Mouse (Mus musculus) thymus, postnatal 36 days (tissue): ENCODE measurements around the gene Ano5.

Source experiments
- DNase-seq, 2 experiments: peaks; one replicate each; pipeline ENCODE4 v3.0.0; 2022; ENCODE audit warnings: mixed read lengths in 2 of 2

Gene Ano5

DNA sequence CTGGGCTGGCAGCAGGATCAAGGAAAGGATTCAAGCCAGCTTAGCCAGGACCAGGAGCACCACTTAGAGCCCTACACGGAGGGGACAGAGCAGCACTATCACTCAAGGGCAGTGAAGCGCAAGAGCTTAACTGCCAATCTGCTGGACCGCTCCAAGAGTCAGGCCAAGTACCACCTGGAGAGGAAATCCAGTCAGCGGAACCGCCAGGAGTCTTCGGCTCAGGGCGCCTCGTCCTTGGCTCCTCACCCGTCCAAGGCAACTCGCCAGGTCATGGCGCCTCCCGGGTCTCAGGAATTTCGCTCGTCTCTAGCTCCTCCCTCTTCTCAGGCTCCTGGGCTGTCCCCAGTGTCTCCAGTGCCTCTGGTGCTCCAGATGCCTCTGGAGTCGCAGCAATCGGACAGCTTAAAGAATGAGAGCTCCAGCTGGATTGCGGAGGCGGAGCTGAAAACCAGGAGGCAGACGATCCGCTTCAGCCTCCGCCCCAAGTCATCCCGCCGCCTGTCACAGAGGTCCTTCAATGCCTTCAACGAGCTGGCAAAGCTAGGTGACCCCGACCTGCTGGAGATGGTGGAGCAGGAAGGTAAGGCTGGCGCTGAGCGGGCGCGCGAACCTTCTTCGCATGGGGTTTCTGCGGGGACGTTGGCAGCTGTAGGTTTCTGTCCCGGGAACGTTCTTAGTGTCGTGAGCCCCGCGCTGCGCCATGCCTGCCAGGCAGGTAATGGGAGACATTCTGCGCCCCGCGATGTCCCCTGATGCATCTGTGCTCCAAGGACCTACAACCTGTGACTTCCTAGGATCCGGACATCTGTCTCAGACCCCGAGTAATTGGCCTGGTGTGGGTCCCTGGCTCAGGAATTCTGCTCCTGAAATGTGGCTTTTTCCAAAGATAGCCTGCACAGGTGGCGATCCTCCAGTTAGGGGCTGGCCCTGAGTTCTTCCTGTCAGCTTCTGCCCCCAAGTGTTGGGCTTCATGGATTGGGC is at the start of gene Ano5:
TSS of gene Ano5 (plus strand) at position 359 of the 981 bp plus-strand sequence.
- DNase-seq = no peak

- DNase-seq = no peak
Measured at GRCm38 (mm10) chr7:51499396-51499795, 11.4 kb upstream of the Ano5 start.

- DNase-seq = no peak
Measured at GRCm38 (mm10) chr7:51503940-51504339, 6.9 kb upstream of the Ano5 start.

GRCm38 (mm10) chr7:51510147-51510546 is 682 bp upstream of the Ano5 start:
- DNase-seq = no peak

GRCm38 (mm10) chr7:51539344-51539743 is 28.5 kb downstream of the Ano5 start:
- no peak for DNase-seq

DNA sequence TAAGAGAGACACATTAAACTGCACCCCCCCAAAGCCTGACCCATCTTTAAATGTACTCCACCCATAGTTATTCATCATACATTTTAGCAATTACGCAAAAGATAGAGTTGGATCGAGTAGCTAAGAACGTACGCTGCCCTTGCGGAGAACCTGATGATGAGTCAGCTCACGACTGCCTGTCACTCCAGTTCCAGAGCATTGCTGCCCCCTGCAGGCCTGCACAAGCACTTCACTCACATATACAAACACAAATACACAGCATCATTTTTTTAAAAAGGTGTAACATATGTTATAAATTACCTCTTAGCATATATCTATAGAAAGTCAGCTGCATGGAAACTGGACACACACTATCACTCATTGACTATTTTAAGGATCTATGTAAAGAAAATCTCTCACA is 29.9 kb downstream of the Ano5 start:
- DNase-seq = no peak

DNA sequence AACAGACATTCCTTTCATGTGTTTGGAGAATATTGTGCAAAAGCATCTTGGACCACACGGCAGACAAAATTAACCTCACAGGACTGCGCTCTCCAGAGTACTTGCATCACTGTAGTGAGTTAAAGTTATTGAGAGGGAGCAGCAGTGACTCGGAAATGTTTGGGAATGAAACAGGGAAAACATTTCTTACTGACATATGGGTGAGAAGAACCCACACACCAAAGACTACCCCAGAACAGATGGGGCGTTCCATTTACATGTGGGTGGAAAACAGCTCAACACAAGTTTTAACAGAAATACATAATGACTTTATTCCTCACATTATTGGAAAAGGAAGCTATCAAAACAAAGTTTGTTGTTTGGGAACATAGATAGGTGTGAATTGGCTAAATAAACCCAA is 89.2 kb downstream of the Ano5 start:
- DNase-seq = no peak

DNA sequence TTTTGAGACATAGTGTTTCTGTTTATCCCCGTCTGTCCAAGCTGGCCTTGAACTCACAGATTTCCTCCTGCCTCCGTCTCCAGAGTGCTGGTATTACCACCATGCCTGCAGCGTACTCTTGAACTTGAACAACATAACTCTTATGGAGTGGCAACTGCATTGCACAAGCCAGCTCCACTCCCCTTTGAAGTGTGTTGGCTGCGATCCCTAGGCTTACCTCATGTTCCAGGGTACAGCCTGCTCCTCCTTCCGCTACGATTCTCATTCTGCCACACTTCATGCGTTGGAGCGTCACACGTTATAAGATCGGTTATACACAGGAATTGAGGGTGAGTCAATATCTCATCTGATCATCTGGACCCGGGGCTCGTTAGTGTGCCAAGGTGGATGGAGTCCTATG is 92.9 kb downstream of the Ano5 start:
- no peak for DNase-seq

GRCm38 (mm10) chr7:51614404-51614803 is 103.6 kb downstream of the Ano5 start:
- no peak for DNase-seq

DNA sequence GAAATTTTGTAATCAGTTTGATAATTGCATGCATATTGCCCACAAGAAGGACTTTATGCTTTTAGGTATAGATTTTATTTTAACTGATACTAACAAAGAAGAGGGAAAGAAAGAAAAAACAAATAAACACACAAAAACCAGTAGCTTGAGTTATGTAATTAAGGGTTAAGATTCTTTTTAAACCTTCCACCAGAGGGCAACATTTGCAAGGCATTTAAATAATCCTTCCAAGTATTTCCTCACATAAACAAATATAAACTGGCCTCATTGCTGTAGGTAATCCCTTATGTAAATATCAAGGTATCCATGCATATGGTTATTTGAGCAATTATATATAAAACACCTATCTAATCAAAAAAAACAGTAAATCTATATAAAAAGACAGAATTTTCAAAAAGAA is 107.1 kb downstream of the Ano5 start:
- no peak for DNase-seq

DNA sequence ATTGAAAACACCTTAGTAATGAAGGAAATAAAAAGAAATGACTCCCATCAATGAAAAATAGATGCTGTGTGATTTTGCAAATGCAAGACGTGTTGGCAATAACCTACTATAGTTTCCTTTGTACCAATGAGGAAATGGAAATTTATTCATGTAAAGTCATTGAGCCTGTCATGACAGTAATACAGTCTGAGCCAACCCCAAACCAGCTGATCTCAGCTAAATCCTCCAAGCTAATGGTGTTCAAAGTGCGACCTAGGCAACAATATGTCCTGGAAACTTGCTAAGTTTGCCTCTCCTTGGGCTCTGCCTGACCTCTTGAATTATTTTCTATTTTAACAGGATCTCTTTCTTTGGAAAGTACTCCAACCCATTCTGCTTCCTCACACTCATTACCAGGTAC is 107.6 kb downstream of the Ano5 start:
- DNase-seq = no peak

DNA sequence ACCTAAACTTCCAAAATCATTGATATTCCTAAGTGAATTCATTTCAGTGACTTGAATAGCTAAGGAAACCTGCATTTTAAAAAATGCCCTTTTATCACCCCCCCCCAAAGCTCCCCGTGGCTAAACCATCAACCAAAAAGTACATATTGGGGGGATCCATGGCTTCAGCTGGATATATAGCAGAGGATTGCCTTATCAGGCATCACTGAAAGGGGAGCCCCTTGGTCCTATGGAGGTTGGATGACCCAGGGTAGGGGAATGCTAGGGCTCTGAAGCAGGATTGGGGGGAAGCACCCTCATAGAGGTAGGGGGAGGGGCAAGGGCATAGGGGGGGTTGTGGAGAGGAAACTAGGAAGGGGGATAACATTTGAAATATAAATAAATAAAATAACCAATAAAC is 109.1 kb downstream of the Ano5 start:
- no peak for DNase-seq

- peak in 1 of 2 experiments; percentile 5 for DNase-seq
Measured at GRCm38 (mm10) chr7:51621694-51622145, 110.9 kb downstream of the Ano5 start, which contains the start of gene Slc17a6. Slc17a6 (plus strand) TSS chr7:51622006.

GRCm38 (mm10) chr7:51622196-51622595 is 111.4 kb downstream of the Ano5 start:
- no peak for DNase-seq

DNA sequence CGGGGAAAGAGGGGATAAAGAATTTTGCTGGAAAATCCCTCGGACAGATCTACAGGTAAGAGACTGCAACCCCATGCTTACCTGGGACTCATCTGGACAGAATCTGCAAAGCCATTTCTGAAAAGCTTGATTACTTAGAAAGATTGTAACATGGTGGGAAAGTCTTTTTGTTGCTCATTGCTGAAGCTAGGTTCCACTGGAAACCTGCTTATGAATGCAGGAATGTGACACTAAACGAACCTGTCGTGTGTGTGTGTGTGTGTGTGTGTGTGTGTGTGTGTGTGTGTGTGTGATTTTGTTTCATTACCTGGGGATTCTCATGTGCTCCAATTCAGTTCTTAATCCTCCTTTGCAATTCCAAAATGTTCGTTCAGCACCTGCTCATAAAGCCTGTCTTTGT is 111.8 kb downstream of the Ano5 start:
- DNase-seq = no peak

- DNase-seq = no peak
Measured at GRCm38 (mm10) chr7:51624336-51624897, 113.6 kb downstream of the Ano5 start.

DNA sequence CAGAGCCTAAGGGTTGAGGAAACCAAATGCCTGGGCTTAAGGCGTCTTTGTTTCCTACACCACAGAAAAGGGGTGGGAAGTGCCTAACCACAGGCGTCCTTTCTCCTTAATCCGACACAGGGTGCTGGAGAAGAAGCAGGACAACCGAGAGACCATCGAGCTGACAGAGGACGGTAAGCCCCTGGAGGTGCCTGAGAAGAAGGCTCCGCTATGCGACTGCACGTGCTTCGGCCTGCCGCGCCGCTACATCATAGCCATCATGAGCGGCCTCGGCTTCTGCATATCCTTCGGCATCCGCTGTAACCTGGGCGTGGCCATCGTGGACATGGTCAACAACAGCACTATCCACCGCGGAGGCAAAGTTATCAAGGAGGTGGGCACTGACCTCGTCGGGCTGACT is 114.3 kb downstream of the Ano5 start:
- no peak for DNase-seq

DNA sequence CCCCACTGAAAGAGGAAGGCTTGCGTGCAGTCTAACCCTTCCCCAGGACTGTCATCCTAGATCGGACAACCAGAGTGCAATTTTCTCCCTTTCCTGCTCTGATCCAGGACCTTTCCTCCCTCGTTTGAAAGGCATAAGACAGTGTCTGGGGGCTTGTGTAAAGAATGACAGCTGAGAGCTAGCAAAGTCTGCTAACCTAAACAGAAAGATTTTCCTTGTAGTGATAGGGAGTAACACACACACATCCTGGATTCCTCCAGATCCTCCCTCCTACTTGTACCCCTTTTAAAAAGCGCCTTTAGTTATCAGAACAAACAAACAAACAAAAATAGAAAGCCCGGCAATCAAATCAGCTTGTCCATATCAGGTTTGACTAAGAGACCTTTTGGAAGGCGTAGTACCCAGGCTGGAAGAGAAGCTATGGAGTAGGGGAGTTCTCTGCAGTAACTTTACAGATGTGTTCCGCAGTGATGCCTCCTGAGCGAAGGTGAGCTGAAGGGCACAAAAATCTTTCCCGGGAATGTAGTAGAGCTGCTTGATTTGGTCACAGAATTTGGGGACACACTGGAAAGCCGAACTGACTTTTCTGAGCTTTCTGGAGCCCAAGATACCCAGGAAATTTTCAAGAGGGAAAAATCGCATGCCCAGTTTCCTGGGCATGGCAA is 114.9 kb downstream of the Ano5 start:
- no peak for DNase-seq

- DNase-seq = no peak
Measured at GRCm38 (mm10) chr7:51626451-51627000, 115.7 kb downstream of the Ano5 start.

GRCm38 (mm10) chr7:51627001-51627631 is 116.3 kb downstream of the Ano5 start:
- no peak for DNase-seq

- no peak for DNase-seq
Measured at GRCm38 (mm10) chr7:51627666-51628065, 116.8 kb downstream of the Ano5 start.

DNA sequence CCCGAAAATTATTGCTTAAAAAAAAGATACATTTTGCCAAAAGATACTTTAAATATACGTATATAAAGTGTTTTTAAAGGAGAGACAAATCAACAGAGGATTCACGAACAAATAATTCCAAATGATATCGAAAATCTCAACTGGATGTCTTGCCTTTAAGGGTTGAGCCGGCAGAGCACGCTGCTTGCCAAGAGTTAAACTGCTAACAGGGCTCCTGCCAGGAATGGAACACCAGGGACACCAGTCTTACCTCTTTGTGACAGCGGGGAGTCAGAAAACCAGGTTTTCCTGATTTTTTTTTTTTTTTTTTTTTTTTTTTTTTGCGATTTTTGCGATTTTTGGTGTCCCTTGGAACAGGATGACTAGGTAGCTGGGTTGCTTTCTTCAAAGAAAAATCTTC is 117.5 kb downstream of the Ano5 start:
- DNase-seq = no peak

- no peak for DNase-seq
Measured at GRCm38 (mm10) chr7:51629206-51629605, 118.4 kb downstream of the Ano5 start.
